Mouse (Mus musculus) urinary bladder, postnatal 0 days (tissue): ENCODE results near the gene 4930578G10Rik. TPM values are rescaled to one million over a fixed set of nuclear protein-coding genes. Genes with fewer than 3 reads are reported as not detected.

Experiments used
- polyA plus RNA-seq: library from polyadenylated mRNA; unstranded; fragments of >200 nt; fragmentation: Nextera tagmentation; extraction: Ambion mirVana; gene quantifications from 2 replicates; pipeline ENCODE4 v1.2.1, GENCODE M21; 2015

4930578G10Rik gene
- polyA plus RNA-seq: not detected in 2 replicates

GRCm38 (mm10) chr4:42735245-42735644 lies at the start of gene 4930578G10Rik:
Gene 4930578G10Rik (plus strand): TSS chr4:42735545.

GRCm38 (mm10) chr4:42756477-42756876 lies 21.1 kb downstream of the 4930578G10Rik start, which contains the start of gene Ccl19:
Gene Ccl19 (minus strand): TSS chr4:42756577.

GRCm38 (mm10) chr4:42773893-42774292 lies 38.5 kb downstream of the 4930578G10Rik start, which contains the start of gene Ccl21a:
Gene Ccl21a (minus strand): TSS chr4:42773993.

GRCm38 (mm10) chr4:42853788-42854187 lies 118.4 kb downstream of the 4930578G10Rik start, which contains the start of gene Fam205a1:
Gene Fam205a1 (minus strand): TSS chr4:42853888.

GRCm38 (mm10) chr4:42856671-42857070 lies 121.3 kb downstream of the 4930578G10Rik start, which contains the start of gene Gm12394:
Gene Gm12394 (minus strand): TSS chr4:42856771.

GRCm38 (mm10) chr4:42874134-42874533 lies 138.8 kb downstream of the 4930578G10Rik start, which contains the start of gene Fam205c:
Gene Fam205c (minus strand): TSS chr4:42874234.

Other genes with a start within 250 kb of the 4930578G10Rik start
- 0.04 TPM in 1 of 2 replicates, not detected in the other for gene Fam205a2, start 207.4 kb upstream of the 4930578G10Rik start, polyA plus RNA-seq
- gene Gm10591, start 123.3 kb upstream of the 4930578G10Rik start, polyA plus RNA-seq: not detected in 2 replicates
- 0.25 TPM in 1 of 2 replicates, not detected in the other for gene Gm2564, start 105.8 kb upstream of the 4930578G10Rik start, polyA plus RNA-seq
- not detected in 2 replicates for gene Ccl27b, start 80.3 kb upstream of the 4930578G10Rik start, polyA plus RNA-seq
- gene Il11ra2, start 73.7 kb upstream of the 4930578G10Rik start, polyA plus RNA-seq: 0.12 TPM in 1 of 2 replicates, not detected in the other
- not detected in 2 replicates for gene Ccl19, start 21.0 kb downstream of the 4930578G10Rik start, polyA plus RNA-seq
- gene Ccl21a, start 38.4 kb downstream of the 4930578G10Rik start, polyA plus RNA-seq: 3.6 and 5.6 TPM in 2 replicates
- 0.05 TPM in 2 replicates for gene Fam205a1, start 118.3 kb downstream of the 4930578G10Rik start, polyA plus RNA-seq
- gene Gm12394, start 121.2 kb downstream of the 4930578G10Rik start, polyA plus RNA-seq: 0.08 TPM in 1 of 2 replicates, not detected in the other
- gene Fam205c, start 138.7 kb downstream of the 4930578G10Rik start, polyA plus RNA-seq: 0.27 and 0.35 TPM in 2 replicates
- gene Phf24, start 181.1 kb downstream of the 4930578G10Rik start, polyA plus RNA-seq: 1.5 and 2.0 TPM in 2 replicates
- 27.3 and 35.8 TPM in 2 replicates for gene Dnajb5, start 214.3 kb downstream of the 4930578G10Rik start, polyA plus RNA-seq
- gene 1700022I11Rik, start 234.1 kb downstream of the 4930578G10Rik start, polyA plus RNA-seq: 0.45 and 0.46 TPM in 2 replicates